ENCODE assay signal across 9 mouse cellular contexts in the genomic region with DNA sequence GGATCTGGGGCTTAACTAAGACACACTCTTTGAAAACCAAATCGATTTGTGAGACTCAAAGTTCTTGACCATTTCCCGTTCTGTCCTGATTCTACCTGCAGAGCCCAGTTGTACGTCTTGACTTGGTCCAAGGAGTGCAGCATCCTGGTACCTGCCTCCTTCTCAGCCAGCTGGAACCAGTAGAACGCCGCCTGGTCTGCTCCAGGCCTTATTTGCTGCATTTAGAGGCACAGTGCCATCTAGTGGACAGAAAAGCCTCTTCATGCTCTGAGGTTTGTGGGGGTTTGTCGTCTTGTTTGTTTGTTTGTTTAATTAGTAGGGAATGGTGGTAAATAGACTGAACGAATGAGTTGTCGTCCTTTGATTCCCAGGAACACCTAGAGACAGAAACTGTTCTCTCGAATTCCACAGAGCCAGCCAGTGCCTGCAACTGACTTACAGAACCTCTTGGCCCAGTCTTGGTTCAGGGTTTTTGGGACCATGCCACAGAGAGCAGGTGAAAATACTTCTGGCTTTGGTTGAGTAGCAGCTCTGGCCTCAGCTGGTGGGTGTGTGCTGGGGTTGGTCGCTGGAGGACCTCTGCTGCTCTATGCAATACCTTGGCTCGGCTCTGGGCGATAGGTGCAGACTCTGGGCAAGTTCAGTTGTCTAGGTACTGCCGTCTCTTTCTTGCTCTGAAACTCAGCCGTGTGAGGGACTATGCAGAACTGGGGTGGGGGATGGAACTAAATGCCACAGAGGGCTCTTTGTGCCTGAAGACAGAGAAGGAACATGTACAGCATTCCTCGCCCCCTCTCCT. TPM values are rescaled to one million over a fixed set of nuclear protein-coding genes. Genes with fewer than 3 reads are reported as not detected.
DNase-seq lines count a peak whose midpoint lies in the region; ATAC-seq lines count a peak whose summit lies in the region.
"Had no signal": no experiment of that assay in that cellular context is flagged by ENCODE, and none has a peak within 500 bp of the region (broad histone marks: within the 10 kb centered on the region; RNA-seq: fewer than 3 reads in every experiment).

No protein-coding gene starts in this region.

- no peaks in the 10 kb centered on the region for H3K36me3 ChIP-seq in midbrain, embryonic 13.5 days
- H3K36me3 ChIP-seq: embryonic facial prominence, embryonic 13.5 days had no signal

- no peak overlapping the region for H3K4me3 ChIP-seq in midbrain, embryonic 13.5 days (replicated peaks)
- H3K4me3 ChIP-seq: embryonic facial prominence, embryonic 13.5 days had no signal

- intact Hi-C loops in heart, postnatal 14 days (cut with DNase I) = loop anchor here (1.0 to 5.0 kb wide), 3 partner anchors 138 to 253 kb away; no protein-coding TSS in a partner anchor

- H3K4me2 ChIP-seq in midbrain, embryonic 13.5 days (replicated peaks) = no peak overlapping the region
- H3K4me2 ChIP-seq: embryonic facial prominence, embryonic 13.5 days had no signal

- H3K27me3 ChIP-seq in midbrain, embryonic 13.5 days = peaks cover 10% of the 10 kb centered on the region

- no peak overlapping the region for H3K9ac ChIP-seq in midbrain, embryonic 13.5 days (replicated peaks)
- H3K9ac ChIP-seq: embryonic facial prominence, embryonic 13.5 days had no signal

- peak; percentile 80 for DNase-seq in layer of hippocampus, adult 11-12 months (ENCODE audit: low spot score)
- DNase-seq in layer of hippocampus, adult 9-10 months (ENCODE audit: low spot score) = no peak
- DNase-seq in Muller cell, postnatal 12 days (ENCODE audit: inconsistent ontology term) = peak; percentile 45
- peak; percentile 85 to 87 for DNase-seq in cerebellum, postnatal 14 days
- peak; percentile 45 to 71 for DNase-seq in heart, postnatal 14 days
- peak; percentile 56 for DNase-seq in layer of hippocampus, adult 9-11 months

- peaks cover 11% of the 10 kb centered on the region; the same call in 1 of the 2 replicates for H3K4me1 ChIP-seq in midbrain, embryonic 13.5 days (replicated peaks)
- H3K4me1 ChIP-seq: embryonic facial prominence, embryonic 13.5 days had no signal

- ATAC-seq in midbrain, embryonic 13.5 days = peak; percentile 76; the same call in 1 of the 2 replicates
- ATAC-seq in activated CD4-positive, CD25-positive, alpha-beta regulatory T cell, adult 4 months = no peak

- no peak overlapping the region for H3K27ac ChIP-seq in midbrain, embryonic 13.5 days
- H3K27ac ChIP-seq: embryonic facial prominence, embryonic 13.5 days had no signal

- 25% methylated on average over 15 of the region's 15 CpGs for WGBS in midbrain, embryonic 13.5 days

- no peaks in the 10 kb centered on the region for H3K9me3 ChIP-seq in midbrain, embryonic 13.5 days
- H3K9me3 ChIP-seq: embryonic facial prominence, embryonic 13.5 days had no signal

RNA-seq across cellular contexts. Expression of a gene that starts 24.2 kb away (rescaled TPM):
- total RNA-seq in heart, postnatal 14 days (2021) = not detected
- polyA plus RNA-seq in midbrain, embryonic 13.5 days (2015; fragmentation: Nextera tagmentation; extraction: Ambion mirVana) = 0.66 and 0.73 TPM in 2 replicates
- polyA plus RNA-seq in activated CD4-positive, CD25-positive, alpha-beta regulatory T cell, adult 4 months (2017; shearing (Covaris generic)) = not detected

RNA-seq across cellular contexts. Expression of a gene that starts 36.6 kb away (rescaled TPM):
- total RNA-seq in heart, postnatal 14 days (2021) = 1 to 10 TPM in 1 of 2 experiments, under 1 TPM in 1; 0.93 to 1.7 TPM
- polyA plus RNA-seq in midbrain, embryonic 13.5 days (2015; fragmentation: Nextera tagmentation; extraction: Ambion mirVana) = 2.5 and 3.1 TPM in 2 replicates
- not detected for polyA plus RNA-seq in activated CD4-positive, CD25-positive, alpha-beta regulatory T cell, adult 4 months (2017; shearing (Covaris generic))

RNA-seq across cellular contexts. Expression of a gene that starts 57.0 kb away (rescaled TPM):
- total RNA-seq in heart, postnatal 14 days (2021) = under 1 TPM; 0.20 to 0.36 TPM
- 0.16 TPM in 1 of 2 replicates, not detected in the other for polyA plus RNA-seq in midbrain, embryonic 13.5 days (2015; fragmentation: Nextera tagmentation; extraction: Ambion mirVana)
- not detected for polyA plus RNA-seq in activated CD4-positive, CD25-positive, alpha-beta regulatory T cell, adult 4 months (2017; shearing (Covaris generic))
